Mouse (Mus musculus) ES-E14 (cell line): ENCODE results near the gene Hivep3. TPM values are rescaled to one million over a fixed set of nuclear protein-coding genes. Genes with fewer than 3 reads are reported as not detected.

Experiments
- DNase-seq: peaks from one replicate; pipeline ENCODE4 v3.0.0-alpha.2; 2013; ENCODE audit warnings: low read depth, low spot score
- H3K27ac ChIP-seq: 2 replicates; pipeline ENCODE4 v1.5.1; 2012; ENCODE audit warnings: low read depth, mild to moderate bottlenecking, low read length, moderate library complexity, mixed read lengths; ENCODE audit not compliant: poor library complexity, insufficient read depth, severe bottlenecking
- H3K36me3 ChIP-seq: 2 replicates; pipeline ENCODE4 v1.6.1; 2012; ENCODE audit warnings: mild to moderate bottlenecking, low read length, moderate library complexity, mixed read lengths; ENCODE audit not compliant: control insufficient read depth, poor library complexity, insufficient read depth, severe bottlenecking
- H3K4me1 ChIP-seq, 2 experiments: fragments of 150-350 bp in 1 of 2; sonication (generic) in 1 of 2; 2 replicates each; pipeline ENCODE4 v1.6.1; 2012; ENCODE audit warnings: low read length in 2 of 2, mild to moderate bottlenecking in 1 of 2, mixed read lengths in 1 of 2; ENCODE audit not compliant: control insufficient read depth in 2 of 2, insufficient read depth in 2 of 2, poor library complexity in 1 of 2
- H3K4me3 ChIP-seq, 2 experiments: fragments of 150-350 bp in 1 of 2; sonication (generic) in 1 of 2; 2 replicates each; pipeline ENCODE4 v1.5.1; 2012; ENCODE audit warnings: low read length in 2 of 2, low read depth in 1 of 2, mild to moderate bottlenecking in 1 of 2, mixed read lengths in 1 of 2; ENCODE audit not compliant: insufficient read depth in 1 of 2, poor library complexity in 1 of 2, severe bottlenecking in 1 of 2
- H3K9ac ChIP-seq: 2 replicates; pipeline ENCODE4 v1.6.1; 2012; ENCODE audit warnings: low read depth, mild to moderate bottlenecking, low read length, mixed read lengths; ENCODE audit not compliant: poor library complexity, insufficient read depth, severe bottlenecking
- H3K9me3 ChIP-seq: fragments of 150-350 bp; sonication (generic); 2 replicates; pipeline ENCODE4 v1.6.1; 2012; ENCODE audit warnings: low read depth, mild to moderate bottlenecking, low read length; ENCODE audit not compliant: control insufficient read depth, insufficient read depth
- CHD2 ChIP-seq: IDR thresholded peaks from 2 replicates; pipeline ENCODE4 v1.6.1; 2014; ENCODE audit warnings: mild to moderate bottlenecking, low read depth, low read length, inconsistent platforms
- HCFC1 ChIP-seq: IDR thresholded peaks from 2 replicates; pipeline ENCODE4 v1.6.1; 2012; ENCODE audit warnings: low read length, inconsistent platforms, borderline replicate concordance; ENCODE audit not compliant: insufficient read depth
- MAFK ChIP-seq: IDR thresholded peaks from 2 replicates; pipeline ENCODE4 v1.6.1; 2014; ENCODE audit warnings: mild to moderate bottlenecking, low read depth, low read length, inconsistent platforms; ENCODE audit not compliant: insufficient read depth
- ZC3H11A ChIP-seq: IDR thresholded peaks from 2 replicates; pipeline ENCODE4 v1.6.1; 2012; ENCODE audit warnings: low read depth, mild to moderate bottlenecking, inconsistent platforms, low read length, borderline replicate concordance
- ZNF384 ChIP-seq: IDR thresholded peaks from 2 replicates; pipeline ENCODE4 v1.6.1; 2012; ENCODE audit warnings: low read depth, low read length, inconsistent platforms
- in situ Hi-C, 2 experiments: fragments of 600-800 bp; cut with MboI; formaldehyde crosslinking; loops; one replicate each; pipeline ENCODE4 v1.15.1; 2025; ENCODE audit warnings: low sequenced_read_pairs in 2 of 2, inconsistent platforms in 1 of 2; ENCODE audit not compliant: unreplicated experiment in 2 of 2
- total RNA-seq: library from RNA; depleted of rRNA; stranded (reverse); fragments of 300-350 nt; gene quantifications from 2 replicates; pipeline ENCODE4 v1.2.3, GENCODE M21; 2012

Gene Hivep3
- total RNA-seq, 1 experiment, result 1.4 TPM

DNA sequence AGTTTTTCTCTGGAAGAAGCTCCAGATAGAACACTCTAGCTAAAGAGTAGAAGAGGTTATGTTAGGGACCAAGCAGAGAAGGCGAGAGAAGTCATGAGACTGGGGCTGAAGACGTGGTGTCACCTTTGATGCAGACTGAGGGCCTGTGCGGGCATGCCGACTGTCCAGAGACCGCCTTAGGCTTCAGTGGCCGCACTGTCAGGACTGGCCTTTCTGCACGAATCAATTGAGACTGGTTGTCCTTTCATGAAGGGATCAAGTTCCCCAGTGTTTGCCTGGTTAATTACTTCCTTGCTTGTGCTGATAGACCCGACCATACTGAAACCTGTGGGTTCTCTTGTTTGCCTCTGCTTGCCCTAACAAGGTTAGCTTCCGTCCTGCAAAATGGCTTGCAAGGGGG lies 99.7 kb downstream of the Hivep3 start:
- 0 out of 4 replicates have a peak, but pooled peaks cover 0 to 4% of the 10 kb centered on the region in 2 experiments for H3K4me1 ChIP-seq
- H3K27ac ChIP-seq, result no peak overlapping the region
- DNase-seq, result no peak
- no peaks in the 10 kb centered on the region for H3K9me3 ChIP-seq
- in situ Hi-C loops, result no loop called here
- TF ChIP-seq ZNF384, result no peak
- no peak for TF ChIP-seq HCFC1
- no peak for TF ChIP-seq MAFK
- no peak for TF ChIP-seq ZC3H11A
- TF ChIP-seq CHD2, result no peak
- no peaks in the 10 kb centered on the region for H3K36me3 ChIP-seq
- H3K4me3 ChIP-seq, result no peak overlapping the region
- no peak overlapping the region for H3K9ac ChIP-seq

DNA sequence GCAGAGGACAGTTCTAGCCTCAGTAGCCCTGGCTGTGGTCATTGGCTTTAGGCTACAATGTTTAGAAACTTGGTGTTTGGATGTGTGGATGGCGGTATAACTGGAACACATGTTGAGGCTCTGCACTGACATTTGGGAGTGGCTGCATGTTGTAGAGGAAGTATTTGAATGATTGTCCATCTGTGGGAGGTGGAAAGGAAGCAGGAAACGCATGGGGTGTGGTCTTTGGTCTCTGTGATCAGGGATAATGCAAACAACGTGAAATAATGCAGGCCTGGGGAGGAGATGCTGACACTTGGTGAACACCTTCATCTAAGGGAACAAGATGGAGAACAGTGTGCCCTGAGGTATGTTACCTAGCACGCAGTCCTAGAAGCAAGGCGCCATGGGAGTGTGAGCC lies 100.3 kb downstream of the Hivep3 start:
- in situ Hi-C loops, result no loop called here
- TF ChIP-seq ZNF384 (no peak), MAFK (no peak), ZC3H11A (no peak), HCFC1 (no peak), CHD2 (no peak)
- no peak overlapping the region for H3K27ac ChIP-seq
- no peak for DNase-seq
- no peak overlapping the region for H3K9ac ChIP-seq
- H3K4me3 ChIP-seq, result no peak overlapping the region
- H3K9me3 ChIP-seq, result no peaks in the 10 kb centered on the region
- 0 out of 4 replicates have a peak, but pooled peaks cover 0 to 4% of the 10 kb centered on the region in 2 experiments for H3K4me1 ChIP-seq
- no peaks in the 10 kb centered on the region for H3K36me3 ChIP-seq

DNA sequence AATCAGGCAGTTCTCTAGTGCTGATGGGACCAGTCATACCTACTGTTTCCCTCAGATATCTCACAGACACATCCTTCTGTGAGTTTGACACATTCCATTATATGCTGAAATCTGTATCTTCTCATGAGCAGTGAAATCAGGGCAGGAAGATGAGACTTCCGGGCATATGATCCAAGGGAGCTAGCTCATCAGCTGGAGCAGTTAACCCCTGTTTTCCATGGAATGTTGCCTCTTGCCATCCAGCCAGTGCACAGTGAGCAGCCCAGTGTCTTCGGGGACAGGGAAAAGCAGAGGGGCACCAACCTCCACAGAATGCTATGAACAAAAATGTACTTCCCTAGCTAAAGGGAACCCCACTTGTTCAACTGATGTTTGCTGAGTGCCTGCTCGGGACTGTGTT lies 102.6 kb downstream of the Hivep3 start:
- Histone ChIP-seq H3K27ac (no peak overlapping the region), H3K4me3 (no peak overlapping the region), H3K36me3 (no peaks in the 10 kb centered on the region), H3K4me1 (0 out of 4 replicates have a peak, but pooled peaks cover 0 to 4% of the 10 kb centered on the region in 2 experiments), H3K9ac (no peak overlapping the region), H3K9me3 (no peaks in the 10 kb centered on the region)
- TF ChIP-seq MAFK, result no peak
- no peak for TF ChIP-seq HCFC1
- no peak for TF ChIP-seq ZC3H11A
- in situ Hi-C loops, result no loop called here
- DNase-seq, result no peak

DNA sequence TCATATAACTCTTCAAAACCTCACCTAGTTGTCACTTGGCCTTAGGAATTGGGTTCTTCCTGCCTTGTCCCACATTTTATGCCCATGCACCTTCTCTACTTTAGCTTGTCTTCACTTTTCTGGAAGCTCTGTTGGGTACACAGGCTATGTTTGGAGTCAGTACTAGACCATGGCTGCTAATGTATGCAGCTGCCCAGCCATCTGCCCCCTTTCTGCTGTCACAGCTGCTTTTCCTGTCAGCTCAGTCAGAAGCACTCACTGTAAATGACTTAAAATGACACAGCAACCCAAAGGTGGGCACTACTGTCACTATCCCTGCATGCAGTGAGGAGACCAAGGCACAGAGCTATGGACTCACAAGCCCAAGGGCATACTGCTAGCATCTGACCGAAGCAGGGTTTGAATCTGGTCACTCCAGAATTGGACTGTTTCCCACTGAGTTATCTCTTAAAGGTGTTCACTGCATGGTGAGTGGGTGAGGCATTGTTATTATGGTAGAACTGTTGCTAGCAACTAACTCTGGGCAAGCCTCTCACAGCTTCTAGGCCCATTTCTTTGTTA lies 104.0 kb downstream of the Hivep3 start:
- no peaks in the 10 kb centered on the region for H3K36me3 ChIP-seq
- DNase-seq, result no peak
- H3K4me3 ChIP-seq, result no peak overlapping the region
- H3K4me1 ChIP-seq, result 0 out of 4 replicates have a peak, but pooled peaks cover 0 to 4% of the 10 kb centered on the region in 2 experiments
- H3K9me3 ChIP-seq, result no peaks in the 10 kb centered on the region
- in situ Hi-C loops, result no loop called here
- no peak overlapping the region for H3K9ac ChIP-seq
- TF ChIP-seq ZNF384 (no peak), CHD2 (no peak), MAFK (no peak), HCFC1 (no peak), ZC3H11A (no peak)
- H3K27ac ChIP-seq, result no peak overlapping the region
